Mouse (Mus musculus) heart, embryonic 14.5 days (tissue): ENCODE measurements around the gene Nav1. TPM values are rescaled to one million over a fixed set of nuclear protein-coding genes. Genes with fewer than 3 reads are reported as not detected.

Source experiments
- microRNA-seq: library from miRNA; unstranded; fragments of <30 nt; microRNA quantifications from one replicate; pipeline ENCODE4, GENCODE M21; 2016
- polyA plus RNA-seq: library from polyadenylated mRNA; unstranded; fragments of >200 nt; fragmentation: Nextera tagmentation; extraction: Ambion mirVana; gene quantifications from 2 replicates; pipeline ENCODE4 v1.2.1, GENCODE M21; 2014

Gene Nav1
- polyA plus RNA-seq, 1 experiment from 2014 or later: 28.0 TPM

Small RNAs within 50 kb of the gene (microRNA-seq; reads per million reads assigned to microRNA genes)
- 4.2 reads per million, percentile 12 among the genes with 10 or more reads in this experiment for gene Mir1231

Other genes starting within 250 kb of the Nav1 start
- 16.7 and 22.5 TPM in 2 replicates for gene Shisa4, start 232.1 kb downstream of the Nav1 start, polyA plus RNA-seq
- 80.6 and 82.1 TPM in 2 replicates for gene Ipo9, start 176.8 kb downstream of the Nav1 start, polyA plus RNA-seq
- 133 and 220 TPM in 2 replicates for gene Csrp1, start 112.8 kb upstream of the Nav1 start, polyA plus RNA-seq
- gene Phlda3, start 158.8 kb upstream of the Nav1 start, polyA plus RNA-seq: 72.4 and 77.2 TPM in 2 replicates
- 5,020 and 5,035 TPM in 2 replicates for gene Tnni1, start 172.1 kb upstream of the Nav1 start, polyA plus RNA-seq
- 3.1 and 4.8 TPM in 2 replicates for gene Lad1, start 211.3 kb upstream of the Nav1 start, polyA plus RNA-seq
- gene Tnnt2, start 229.1 kb upstream of the Nav1 start, polyA plus RNA-seq: 7,347 and 7,875 TPM in 2 replicates